Mouse (Mus musculus): ENCODE data around the gene Ubald2.

- TF ChIP-seq CTCF (IDR thresholded peaks at IDR 0.05; ENCODE audit: control insufficient read depth, insufficient read depth, insufficient replicate concordance, low read depth, low read length) = no peak
- no peak for TF ChIP-seq POLR2A (IDR thresholded peaks at IDR 0.05; ENCODE audit: control insufficient read depth, low read depth, low read length)
Observed at GRCm38 (mm10) chr11:116476041-116476440, 42.1 kb downstream of the Ubald2 start.
